Mouse (Mus musculus) hindbrain, embryonic 14.5 days (tissue): Measurements from ENCODE around the gene Isca1. TPM values are rescaled to one million over a fixed set of nuclear protein-coding genes. Genes with fewer than 3 reads are reported as not detected.
"Not testable (repeated sequence)": the region's sequence is repeated elsewhere in the genome, so short reads cannot be mapped to it uniquely, and the experiment has no call there.

Source experiments
- ATAC-seq: fragments of 200-750 bp; cut with Nextera tagmentation; 2 replicates; pipeline ENCODE4 v1.8.0; 2017; ENCODE audit warnings: moderate number of reproducible peaks, mild to moderate bottlenecking, moderate TSS enrichment, moderate library complexity; ENCODE audit not compliant: low FRiP score
- DNase-seq: peaks from one replicate; pipeline ENCODE4 v3.0.0-alpha.2; 2015; ENCODE audit warnings: low spot score
- H3K27ac ChIP-seq: fragments of 300-500 bp; sonication (generic); 2 replicates; pipeline ENCODE4 v1.5.1; 2014; ENCODE audit warnings: mild to moderate bottlenecking, moderate library complexity
- H3K27me3 ChIP-seq: fragments of 300-500 bp; sonication (generic); 2 replicates; pipeline ENCODE4 v1.6.1; 2014; ENCODE audit warnings: mild to moderate bottlenecking, low read length, mixed read lengths; ENCODE audit not compliant: control insufficient read depth, insufficient read depth
- H3K36me3 ChIP-seq: fragments of 300-500 bp; sonication (generic); replicated peaks from 2 replicates; pipeline ENCODE4 v1.6.1; 2014; ENCODE audit not compliant: control insufficient read depth, insufficient read depth
- H3K4me1 ChIP-seq: fragments of 300-500 bp; sonication (generic); replicated peaks from 2 replicates; pipeline ENCODE4 v1.6.1; 2014; ENCODE audit warnings: antibody characterized with exemption, low read length, mixed read lengths; ENCODE audit not compliant: control insufficient read depth, insufficient read depth
- H3K4me2 ChIP-seq: fragments of 300-500 bp; sonication (generic); replicated peaks from 2 replicates; pipeline ENCODE4 v1.6.1; 2014; ENCODE audit warnings: mild to moderate bottlenecking, moderate library complexity
- H3K4me3 ChIP-seq: fragments of 300-500 bp; sonication (generic); replicated peaks from 2 replicates; pipeline ENCODE4 v1.5.1; 2014; ENCODE audit warnings: mild to moderate bottlenecking, low read length
- H3K9ac ChIP-seq: fragments of 300-500 bp; sonication (generic); 2 replicates; pipeline ENCODE4 v1.6.1; 2014
- H3K9me3 ChIP-seq: fragments of 300-500 bp; sonication (generic); 2 replicates; pipeline ENCODE4 v1.6.1; 2016; ENCODE audit warnings: low read length; ENCODE audit not compliant: control insufficient read depth
- WGBS: fragments of 180-500 bp; shearing (Covaris S2); extraction: QIAGEN DNeasy Blood & Tissue Kit; methylation state at CpG from one replicate; pipeline ENCODE4 v1.1.7; 2014; 5-methylcytosine and 5-hydroxymethylcytosine counted together
- polyA plus RNA-seq: library from polyadenylated mRNA; unstranded; fragments of >200 nt; fragmentation: Nextera tagmentation; extraction: Ambion mirVana; gene quantifications from 2 replicates; pipeline ENCODE4 v1.2.1, GENCODE M21; 2014

Gene Isca1
- polyA plus RNA-seq, 1 experiment from 2014 or later = 185 TPM

GRCm38 (mm10) chr13:59738455-59738854 lies 31.2 kb downstream of the Isca1 start:
- Histone ChIP-seq H3K27me3 (no peaks in the 10 kb centered on the region), H3K27ac (no peak overlapping the region), H3K9ac (no peak overlapping the region), H3K4me3 (no peak overlapping the region), H3K36me3 (no peaks in the 10 kb centered on the region), H3K9me3 (no peaks in the 10 kb centered on the region), H3K4me1 (no peaks in the 10 kb centered on the region), H3K4me2 (no peak overlapping the region)
- no peak for ATAC-seq
- no peak for DNase-seq
- WGBS = 84% methylated on average over 2 of the region's 2 CpGs

- WGBS = 32% methylated on average over 3 of the region's 3 CpGs
- ATAC-seq (0 out of 2 replicates have a peak, but pooled peaks have one; percentile 55), DNase-seq (peak; percentile 33)
- Histone ChIP-seq H3K9ac (no peak overlapping the region), H3K9me3 (no peaks in the 10 kb centered on the region), H3K27ac (no peak overlapping the region), H3K36me3 (no peaks in the 10 kb centered on the region), H3K4me2 (no peak overlapping the region), H3K4me1 (no peaks in the 10 kb centered on the region), H3K27me3 (no peaks in the 10 kb centered on the region), H3K4me3 (no peak overlapping the region)
Observed at GRCm38 (mm10) chr13:59735190-59735589, 34.4 kb downstream of the Isca1 start.

- H3K27ac ChIP-seq, H3K9me3 ChIP-seq, H3K4me3 ChIP-seq, H3K27me3 ChIP-seq, H3K4me2 ChIP-seq, ATAC-seq, H3K4me1 ChIP-seq, DNase-seq, H3K9ac ChIP-seq, H3K36me3 ChIP-seq: not testable (repeated sequence)
- 44% methylated on average over 6 of the region's 6 CpGs for WGBS
Observed at GRCm38 (mm10) chr13:59734347-59734746, 35.3 kb downstream of the Isca1 start.

GRCm38 (mm10) chr13:59733936-59734335 lies 35.7 kb downstream of the Isca1 start:
- Histone ChIP-seq H3K4me3 (no peak overlapping the region), H3K4me1 (no peaks in the 10 kb centered on the region), H3K36me3 (no peaks in the 10 kb centered on the region), H3K9ac (no peak overlapping the region), H3K4me2 (no peak overlapping the region), H3K9me3 (no peaks in the 10 kb centered on the region), H3K27me3 (no peaks in the 10 kb centered on the region), H3K27ac (no peak overlapping the region)
- WGBS = 77% methylated on average over 2 of the region's 4 CpGs
- ATAC-seq (no peak), DNase-seq (no peak)

GRCm38 (mm10) chr13:59731652-59732051 lies 38.0 kb downstream of the Isca1 start, which contains the start of gene Spata31d1d:
TSS of gene Spata31d1d (minus strand) at chr13:59731752.
- H3K4me2 ChIP-seq = no peak within 1 kb of the TSS
- ATAC-seq (no peak), DNase-seq (no peak)
- no peaks in the 10 kb centered on the region for H3K9me3 ChIP-seq
- no peak within 1 kb of the TSS for H3K27ac ChIP-seq
- no peaks in the 10 kb centered on the region for H3K36me3 ChIP-seq
- H3K9ac ChIP-seq = no peak within 1 kb of the TSS
- WGBS = 44% methylated on average over 6 of the region's 7 CpGs
- H3K27me3 ChIP-seq = no peaks in the 10 kb centered on the region
- no peaks in the 10 kb centered on the region for H3K4me1 ChIP-seq
- H3K4me3 ChIP-seq = no peak within 1 kb of the TSS

GRCm38 (mm10) chr13:59728378-59729093 lies 41.1 kb downstream of the Isca1 start:
- no peak overlapping the region for H3K27ac ChIP-seq
- DNase-seq (peak; percentile 86), ATAC-seq (peak; percentile 77; the same call in 1 of the 2 replicates)
- H3K4me2 ChIP-seq = no peak overlapping the region
- no peaks in the 10 kb centered on the region for H3K36me3 ChIP-seq
- H3K4me3 ChIP-seq = no peak overlapping the region
- H3K9me3 ChIP-seq = no peaks in the 10 kb centered on the region
- H3K4me1 ChIP-seq = no peaks in the 10 kb centered on the region
- 25% methylated on average over 7 of the region's 7 CpGs for WGBS
- no peak overlapping the region for H3K9ac ChIP-seq
- no peaks in the 10 kb centered on the region for H3K27me3 ChIP-seq

GRCm38 (mm10) chr13:59726139-59726867 lies 43.3 kb downstream of the Isca1 start:
- no peaks in the 10 kb centered on the region for H3K36me3 ChIP-seq

GRCm38 (mm10) chr13:59722089-59722488 lies 47.5 kb downstream of the Isca1 start:
- not testable (repeated sequence) for H3K4me3 ChIP-seq, H3K9ac ChIP-seq, H3K27me3 ChIP-seq, H3K36me3 ChIP-seq, H3K27ac ChIP-seq, H3K4me2 ChIP-seq, H3K9me3 ChIP-seq, DNase-seq, ATAC-seq, H3K4me1 ChIP-seq
- WGBS = 90% methylated on average over 1 of the region's 1 CpGs

More at GRCm38 (mm10) chr13:59726139-59726867, 43.3 kb downstream of the Isca1 start:
- no peak overlapping the region for H3K27ac ChIP-seq
- peak overlapping the region; percentile 12; the same call in 1 of the 2 replicates for H3K9ac ChIP-seq
- no peaks in the 10 kb centered on the region for H3K9me3 ChIP-seq
- no peak for DNase-seq
- no peak overlapping the region for H3K4me3 ChIP-seq
- ATAC-seq = no peak
- 35% methylated on average over 29 of the region's 29 CpGs for WGBS
- H3K4me2 ChIP-seq = peak overlapping the region; percentile 31
- no peaks in the 10 kb centered on the region for H3K27me3 ChIP-seq
- no peaks in the 10 kb centered on the region for H3K4me1 ChIP-seq

- DNase-seq = no peak
- no peaks in the 10 kb centered on the region for H3K27me3 ChIP-seq
- WGBS = 76% methylated on average over 1 of the region's 1 CpGs
- H3K27ac ChIP-seq = no peak overlapping the region
- H3K9me3 ChIP-seq = no peaks in the 10 kb centered on the region
- no peak for ATAC-seq
- H3K4me2 ChIP-seq = no peak overlapping the region
- no peaks in the 10 kb centered on the region for H3K36me3 ChIP-seq
- no peak overlapping the region for H3K9ac ChIP-seq
- H3K4me1 ChIP-seq = no peaks in the 10 kb centered on the region; the same call in 1 of the 2 replicates
- no peak overlapping the region for H3K4me3 ChIP-seq
Observed at GRCm38 (mm10) chr13:59719475-59719874, 50.1 kb downstream of the Isca1 start.
